Mouse (Mus musculus) kidney, postnatal 0 days (tissue): Measurements from ENCODE around the gene Rai14. TPM values are rescaled to one million over a fixed set of nuclear protein-coding genes. Genes with fewer than 3 reads are reported as not detected.

Source experiments
- ATAC-seq: fragments of 200-750 bp; cut with Nextera tagmentation; replicated peaks from 2 replicates; pipeline ENCODE4 v1.8.0; 2017; ENCODE audit warnings: low read depth, moderate number of reproducible peaks, moderate TSS enrichment, moderate library complexity; ENCODE audit not compliant: low FRiP score
- DNase-seq: peaks from one replicate; pipeline ENCODE4 v3.0.0-alpha.2; 2016; ENCODE audit warnings: low spot score
- H3K27ac ChIP-seq: fragments of 300-500 bp; sonication (generic); 2 replicates; pipeline ENCODE4 v1.5.1; 2014; ENCODE audit warnings: mild to moderate bottlenecking
- H3K27me3 ChIP-seq: fragments of 300-500 bp; sonication (generic); 2 replicates; pipeline ENCODE4 v1.6.1; 2014; ENCODE audit warnings: low read length, mixed read lengths; ENCODE audit not compliant: insufficient read depth
- H3K36me3 ChIP-seq: fragments of 300-500 bp; sonication (generic); 2 replicates; pipeline ENCODE4 v1.6.1; 2014; ENCODE audit warnings: low read length, mixed read lengths; ENCODE audit not compliant: insufficient read depth
- H3K4me1 ChIP-seq: fragments of 300-500 bp; sonication (generic); replicated peaks from 2 replicates; pipeline ENCODE4 v1.6.1; 2014; ENCODE audit warnings: antibody characterized with exemption, low read length, mixed read lengths; ENCODE audit not compliant: insufficient read depth
- H3K4me2 ChIP-seq: fragments of 300-500 bp; sonication (generic); 2 replicates; pipeline ENCODE4 v1.6.1; 2014; ENCODE audit warnings: mild to moderate bottlenecking, low read length, moderate library complexity, mixed read lengths
- H3K4me3 ChIP-seq: fragments of 300-500 bp; sonication (generic); replicated peaks from 2 replicates; pipeline ENCODE4 v1.5.1; 2014; ENCODE audit warnings: low read depth, low read length
- H3K9ac ChIP-seq: fragments of 300-500 bp; sonication (generic); 2 replicates; pipeline ENCODE4 v1.6.1; 2014; ENCODE audit warnings: low read depth, low read length
- H3K9me3 ChIP-seq: fragments of 300-500 bp; sonication (generic); replicated peaks from 2 replicates; pipeline ENCODE4 v1.6.1; 2016; ENCODE audit warnings: low read length, inconsistent platforms, mixed read lengths
- CTCF ChIP-seq: IDR thresholded peaks from 2 replicates; pipeline ENCODE4 v1.5.1; 2016; ENCODE audit warnings: antibody characterized with exemption, low read depth, mild to moderate bottlenecking, moderate library complexity
- WGBS: fragments of 180-500 bp; shearing (Covaris S2); extraction: QIAGEN DNeasy Blood & Tissue Kit; methylation state at CpG from one replicate; pipeline ENCODE4 v1.1.7; 2014; 5-methylcytosine and 5-hydroxymethylcytosine counted together
- polyA plus RNA-seq: library from polyadenylated mRNA; unstranded; fragments of >200 nt; fragmentation: Nextera tagmentation; extraction: Ambion mirVana; gene quantifications from 2 replicates; pipeline ENCODE4 v1.2.1, GENCODE M21; 2015

Gene Rai14
- polyA plus RNA-seq, 1 experiment from 2014 or later: 38.5 TPM

DNA sequence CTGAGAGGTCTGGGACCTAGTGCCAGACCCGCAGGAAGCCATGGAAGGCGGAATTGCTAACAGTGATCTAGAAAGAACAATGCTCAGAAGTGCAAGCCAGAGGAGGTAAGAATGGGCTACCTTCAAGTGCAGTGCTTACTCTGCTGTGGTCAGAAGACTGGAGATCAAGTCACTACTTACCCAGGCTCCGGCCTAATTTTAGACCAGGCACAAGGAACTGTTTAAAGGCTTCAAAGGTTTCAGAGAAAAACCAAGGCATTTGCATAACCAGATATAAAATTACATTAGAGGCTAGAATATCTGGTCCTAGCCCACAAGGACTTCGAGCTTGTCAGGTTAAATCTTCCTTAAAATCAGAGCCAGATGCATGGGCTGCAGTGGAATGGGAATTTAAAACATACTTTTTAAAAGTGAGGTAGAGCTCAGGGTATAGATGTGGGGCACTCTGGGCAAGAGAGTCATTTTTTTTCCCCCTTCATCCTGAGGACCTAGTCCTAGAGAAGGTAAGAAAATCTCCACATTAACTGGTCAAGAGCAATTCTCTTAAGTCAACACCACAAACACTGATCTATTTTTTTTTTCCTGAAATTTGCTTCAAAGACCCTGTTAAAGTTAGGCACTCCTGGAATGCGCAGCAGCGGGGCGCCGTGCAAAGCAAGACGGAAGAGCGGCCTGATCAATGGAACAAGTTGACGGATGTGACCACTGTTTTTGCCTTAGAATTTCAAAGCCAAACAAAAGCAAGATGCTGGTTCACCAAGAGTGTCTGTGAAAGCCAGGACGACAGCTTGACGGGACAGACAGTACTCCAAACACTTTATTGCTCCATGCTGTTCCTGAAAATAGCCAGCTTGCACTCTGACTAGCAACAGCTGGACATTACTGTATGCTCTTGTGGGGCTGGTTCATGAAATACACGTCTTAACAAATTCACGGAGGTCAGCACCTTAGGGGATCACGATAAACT lies 115.9 kb downstream of the Rai14 start:
- H3K4me1 ChIP-seq: peaks cover 10% of the 10 kb centered on the region; the same call in 1 of the 2 replicates
- no peak overlapping the region for H3K4me2 ChIP-seq
- H3K36me3 ChIP-seq: 0 out of 2 replicates have a peak, but pooled peaks cover 10% of the 10 kb centered on the region
- no peak overlapping the region for H3K4me3 ChIP-seq
- DNase-seq (peak; percentile 80), ATAC-seq (no peak)
- no peak for TF ChIP-seq CTCF
- H3K27ac ChIP-seq: peak overlapping the region; percentile 42
- no peaks in the 10 kb centered on the region for H3K9me3 ChIP-seq
- H3K27me3 ChIP-seq: no peaks in the 10 kb centered on the region
- WGBS: 70% methylated on average over 16 of the region's 16 CpGs
- H3K9ac ChIP-seq: no peak overlapping the region

GRCm38 (mm10) chr15:10596871-10597270 lies 117.6 kb downstream of the Rai14 start:
- Histone ChIP-seq H3K4me3 (no peak overlapping the region), H3K4me1 (peaks cover 10% of the 10 kb centered on the region; the same call in 1 of the 2 replicates), H3K27ac (no peak overlapping the region), H3K4me2 (no peak overlapping the region), H3K27me3 (no peaks in the 10 kb centered on the region), H3K9me3 (no peaks in the 10 kb centered on the region), H3K9ac (no peak overlapping the region), H3K36me3 (0 out of 2 replicates have a peak, but pooled peaks cover 19% of the 10 kb centered on the region)
- ATAC-seq (no peak), DNase-seq (no peak)
- WGBS: 76% methylated on average over 9 of the region's 9 CpGs
- TF ChIP-seq CTCF: no peak

DNA sequence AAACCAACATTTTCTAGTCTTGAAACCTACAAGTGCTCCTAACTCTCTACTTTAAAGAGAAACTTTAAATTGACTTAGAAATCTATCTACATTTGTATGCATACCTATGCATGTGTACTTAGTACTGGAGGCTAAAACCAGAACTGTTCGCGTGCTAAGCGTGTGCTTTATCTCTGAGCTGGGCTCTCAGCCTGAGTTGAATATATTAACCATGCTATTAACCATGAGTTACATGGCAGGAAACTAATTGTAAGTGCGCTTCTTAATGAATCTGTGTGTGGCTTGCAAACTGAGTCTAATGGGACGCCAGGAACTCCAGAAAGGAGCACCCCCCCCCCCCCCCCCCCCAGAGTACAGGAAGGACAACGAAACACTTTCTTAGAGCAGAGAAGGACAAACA lies 119.0 kb downstream of the Rai14 start:
- Histone ChIP-seq H3K4me3 (no peak overlapping the region), H3K9ac (no peak overlapping the region), H3K36me3 (0 out of 2 replicates have a peak, but pooled peaks cover 19% of the 10 kb centered on the region), H3K27ac (no peak overlapping the region), H3K4me1 (peaks cover 10% of the 10 kb centered on the region; the same call in 1 of the 2 replicates), H3K9me3 (no peaks in the 10 kb centered on the region), H3K4me2 (no peak overlapping the region), H3K27me3 (no peaks in the 10 kb centered on the region)
- DNase-seq: no peak
- TF ChIP-seq CTCF: no peak
- WGBS: 72% methylated on average over 5 of the region's 6 CpGs
- no peak for ATAC-seq

GRCm38 (mm10) chr15:10594910-10595309 lies 119.5 kb downstream of the Rai14 start:
- H3K4me2 ChIP-seq: no peak overlapping the region
- H3K36me3 ChIP-seq: 0 out of 2 replicates have a peak, but pooled peaks cover 19% of the 10 kb centered on the region
- 77% methylated on average over 10 of the region's 10 CpGs for WGBS
- no peak overlapping the region for H3K9ac ChIP-seq
- no peak overlapping the region for H3K4me3 ChIP-seq
- peaks cover 10% of the 10 kb centered on the region; the same call in 1 of the 2 replicates for H3K4me1 ChIP-seq
- no peak overlapping the region for H3K27ac ChIP-seq
- no peak for DNase-seq
- no peak for ATAC-seq
- H3K27me3 ChIP-seq: no peaks in the 10 kb centered on the region
- no peak for TF ChIP-seq CTCF
- no peaks in the 10 kb centered on the region for H3K9me3 ChIP-seq

GRCm38 (mm10) chr15:10593094-10593493 lies 121.3 kb downstream of the Rai14 start:
- Histone ChIP-seq H3K9ac (no peak overlapping the region), H3K36me3 (peaks cover 24% of the 10 kb centered on the region), H3K27me3 (no peaks in the 10 kb centered on the region), H3K27ac (no peak overlapping the region), H3K4me1 (peaks cover 9% of the 10 kb centered on the region; the same call in 1 of the 2 replicates), H3K4me2 (no peak overlapping the region), H3K9me3 (no peaks in the 10 kb centered on the region), H3K4me3 (no peak overlapping the region)
- DNase-seq (no peak), ATAC-seq (no peak)
- no peak for TF ChIP-seq CTCF
- 90% methylated on average over 6 of the region's 6 CpGs for WGBS

GRCm38 (mm10) chr15:10586565-10586964 lies 127.9 kb downstream of the Rai14 start:
- Histone ChIP-seq H3K27ac (no peak overlapping the region), H3K27me3 (no peaks in the 10 kb centered on the region), H3K4me3 (no peak overlapping the region), H3K4me1 (no peaks in the 10 kb centered on the region), H3K9me3 (no peaks in the 10 kb centered on the region), H3K4me2 (no peak overlapping the region), H3K36me3 (peaks cover 12% of the 10 kb centered on the region), H3K9ac (no peak overlapping the region)
- DNase-seq: no peak
- peak; percentile 46 for TF ChIP-seq CTCF
- WGBS: 85% methylated on average over 2 of the region's 2 CpGs
- ATAC-seq: no peak
